ENCODE assay signal across 15 mouse cellular contexts in genomic region chr17:27947155-27947554, GRCm38 (mm10). TPM values are rescaled to one million over a fixed set of nuclear protein-coding genes. Genes with fewer than 3 reads are reported as not detected.
DNase-seq lines count a peak whose midpoint lies in the region; ATAC-seq and TF ChIP-seq lines count a peak whose summit lies in the region.
"Had no signal": no experiment of that assay in that cellular context is flagged by ENCODE, and none has a peak within 500 bp of the region (broad histone marks: within the 10 kb centered on the region; RNA-seq: fewer than 3 reads in every experiment).

No protein-coding gene starts in this region.

- H3K9ac ChIP-seq in heart, embryonic 12.5 days, result no peak overlapping the region
- no peak overlapping the region for H3K9ac ChIP-seq in embryonic facial prominence, embryonic 14.5 days (ENCODE audit: low read depth, low read length)
- H3K9ac ChIP-seq in limb, embryonic 14.5 days (ENCODE audit: low read depth, low read length, severe bottlenecking), result no peak overlapping the region
- H3K9ac ChIP-seq: liver, postnatal 0 days had no signal

- DNase-seq in heart, adult 11 months, result peak; percentile 79
- DNase-seq in layer of hippocampus, adult 2 months (ENCODE audit: low spot score in 2 of 2), result no peak
- no peak for DNase-seq in layer of hippocampus, postnatal 25 days (ENCODE audit: extremely low spot score in 1 of 2, low spot score in 1 of 2)
- DNase-seq in embryonic facial prominence, embryonic 14.5 days (ENCODE audit: low spot score), result no peak
- no peak for DNase-seq in limb, embryonic 14.5 days (ENCODE audit: low spot score)
- DNase-seq in embryo, embryonic 10.5 days (ENCODE audit: low spot score), result no peak
- DNase-seq: adrenal gland, postnatal 14 days; B cell, adult 2 months; cerebellum, postnatal 14 days; kidney, adult 11 months; liver, postnatal 0 days; right cerebral cortex, adult 18-20 months had no signal

- no peaks in the 10 kb centered on the region for H3K9me3 ChIP-seq in heart, embryonic 12.5 days (replicated peaks)
- no peaks in the 10 kb centered on the region for H3K9me3 ChIP-seq in embryonic facial prominence, embryonic 14.5 days (ENCODE audit: control insufficient read depth, low read length)
- no peaks in the 10 kb centered on the region for H3K9me3 ChIP-seq in limb, embryonic 14.5 days (ENCODE audit: control insufficient read depth, low read length)

- WGBS in heart, embryonic 12.5 days, result 72% methylated on average over 2 of the region's 2 CpGs
- 76% methylated on average over 2 of the region's 2 CpGs for WGBS in embryonic facial prominence, embryonic 14.5 days
- WGBS in limb, embryonic 14.5 days, result 80% methylated on average over 2 of the region's 2 CpGs

- H3K4me3 ChIP-seq in heart, embryonic 12.5 days, result no peak overlapping the region
- H3K4me3 ChIP-seq in layer of hippocampus, adult 2 months, result no peak overlapping the region
- no peak overlapping the region for H3K4me3 ChIP-seq in embryonic facial prominence, embryonic 14.5 days (ENCODE audit: low read depth, low read length)
- H3K4me3 ChIP-seq in limb, embryonic 14.5 days (replicated peaks; ENCODE audit: low read length), result no peak overlapping the region

- no peaks in the 10 kb centered on the region for H3K27me3 ChIP-seq in heart, embryonic 12.5 days (replicated peaks)
- H3K27me3 ChIP-seq in embryonic facial prominence, embryonic 14.5 days (replicated peaks; ENCODE audit: control insufficient read depth, insufficient read depth, low read length), result no peaks in the 10 kb centered on the region
- no peaks in the 10 kb centered on the region for H3K27me3 ChIP-seq in limb, embryonic 14.5 days (ENCODE audit: control insufficient read depth, insufficient read depth, low read length)

- H3K27ac ChIP-seq in heart, embryonic 12.5 days (ENCODE audit: poor library complexity, severe bottlenecking), result no peak overlapping the region; the same call in 1 of the 2 replicates
- H3K27ac ChIP-seq in layer of hippocampus, adult 2 months, result no peak overlapping the region
- peak overlapping the region; percentile 77 for H3K27ac ChIP-seq in embryonic facial prominence, embryonic 14.5 days (replicated peaks; ENCODE audit: low read depth, low read length)
- H3K27ac ChIP-seq in limb, embryonic 14.5 days (replicated peaks; ENCODE audit: low read depth, low read length), result peak overlapping the region; percentile 87

- peaks cover 29% of the 10 kb centered on the region for H3K4me1 ChIP-seq in heart, embryonic 12.5 days (replicated peaks)
- peaks cover 15% of the 10 kb centered on the region for H3K4me1 ChIP-seq in embryonic facial prominence, embryonic 14.5 days (ENCODE audit: control insufficient read depth, insufficient read depth, low read length)
- peaks cover 31% of the 10 kb centered on the region for H3K4me1 ChIP-seq in limb, embryonic 14.5 days (ENCODE audit: control insufficient read depth, insufficient read depth, low read length)

- TF ChIP-seq CTCF in layer of hippocampus, adult 2 months (conservative IDR thresholded peaks at IDR 0.05), result peak; percentile 38

- no peak for ATAC-seq in heart, embryonic 12.5 days (ENCODE audit: insufficient number of reproducible peaks, low FRiP score)
- no peak for ATAC-seq in embryonic facial prominence, embryonic 14.5 days (ENCODE audit: low read depth)
- no peak for ATAC-seq in limb, embryonic 14.5 days (ENCODE audit: low FRiP score, low read depth)
- no peak for ATAC-seq in inflammation-experienced regulatory T-cells, adult 6 months
- ATAC-seq: liver, postnatal 0 days had no signal

- TF ChIP-seq POLR2A in limb, embryonic 14.5 days (IDR thresholded peaks at IDR 0.05; ENCODE audit: borderline replicate concordance, extremely low read depth, insufficient read depth, insufficient read length), result no peak

- H3K4me2 ChIP-seq in heart, embryonic 12.5 days, result no peak overlapping the region
- no peak overlapping the region for H3K4me2 ChIP-seq in embryonic facial prominence, embryonic 14.5 days (ENCODE audit: low read depth, low read length)
- no peak overlapping the region for H3K4me2 ChIP-seq in limb, embryonic 14.5 days (replicated peaks; ENCODE audit: low read depth, low read length, severe bottlenecking)
- H3K4me2 ChIP-seq: midbrain, embryonic 11.5 days had no signal

- H3K36me3 ChIP-seq in heart, embryonic 12.5 days, result no peaks in the 10 kb centered on the region
- H3K36me3 ChIP-seq in embryonic facial prominence, embryonic 14.5 days (ENCODE audit: control insufficient read depth, insufficient read depth, low read length), result no peaks in the 10 kb centered on the region
- H3K36me3 ChIP-seq in limb, embryonic 14.5 days (ENCODE audit: control insufficient read depth, insufficient read depth, low read length), result no peaks in the 10 kb centered on the region

RNA-seq across cellular contexts. Expression of gene Taf11, which starts 37.5 kb away (rescaled TPM):
- 48.6 and 56.2 TPM in 2 replicates for polyA plus RNA-seq in heart, embryonic 12.5 days (2016; fragmentation: Nextera tagmentation; extraction: Ambion mirVana)
- total RNA-seq in layer of hippocampus, adult 2 months (2021), result 10 to 100 TPM; 41.3 to 45.0 TPM
- 10 to 100 TPM; 34.8 to 39.3 TPM for total RNA-seq in layer of hippocampus, postnatal 25 days (2021)
- polyA plus RNA-seq in embryonic facial prominence, embryonic 14.5 days (2014; fragmentation: Nextera tagmentation; extraction: Ambion mirVana), result 56.6 and 57.9 TPM in 2 replicates
- polyA plus RNA-seq in limb, embryonic 14.5 days (2012; rRNA removed), result 36.4 and 43.1 TPM in 2 replicates
- polyA plus RNA-seq in limb, embryonic 14.5 days (2014; fragmentation: Nextera tagmentation; extraction: Ambion mirVana), result 65.2 and 70.4 TPM in 2 replicates
- polyA plus RNA-seq in inflammation-experienced regulatory T-cells, adult 6 months (2017; shearing (Covaris generic)), result 10 to 100 TPM; 39.7 to 54.3 (median 42.1) TPM

RNA-seq across cellular contexts. Expression of gene Anks1, which starts 38.0 kb away (rescaled TPM):
- polyA plus RNA-seq in heart, embryonic 12.5 days (2016; fragmentation: Nextera tagmentation; extraction: Ambion mirVana), result 11.5 and 12.1 TPM in 2 replicates
- total RNA-seq in layer of hippocampus, adult 2 months (2021), result 10 to 100 TPM; 35.6 to 42.0 TPM
- 10 to 100 TPM; 34.5 to 42.9 TPM for total RNA-seq in layer of hippocampus, postnatal 25 days (2021)
- 14.2 and 15.9 TPM in 2 replicates for polyA plus RNA-seq in embryonic facial prominence, embryonic 14.5 days (2014; fragmentation: Nextera tagmentation; extraction: Ambion mirVana)
- 40.6 and 54.4 TPM in 2 replicates for polyA plus RNA-seq in limb, embryonic 14.5 days (2012; rRNA removed)
- polyA plus RNA-seq in limb, embryonic 14.5 days (2014; fragmentation: Nextera tagmentation; extraction: Ambion mirVana), result 14.6 and 15.5 TPM in 2 replicates
- 1 to 10 TPM; 1.9 to 5.0 (median 3.8) TPM for polyA plus RNA-seq in inflammation-experienced regulatory T-cells, adult 6 months (2017; shearing (Covaris generic))

Comparison
In these comparisons a context has a peak if more than half of its experiments do, and no peak if none do; other contexts are left out.
1. H3K27ac ChIP-seq: peak in embryonic facial prominence, embryonic 14.5 days (single experiment) and limb, embryonic 14.5 days (single experiment); none in heart, embryonic 12.5 days (single experiment) and layer of hippocampus, adult 2 months (single experiment).